Mouse (Mus musculus): ENCODE data around the gene Rab44.

DNA sequence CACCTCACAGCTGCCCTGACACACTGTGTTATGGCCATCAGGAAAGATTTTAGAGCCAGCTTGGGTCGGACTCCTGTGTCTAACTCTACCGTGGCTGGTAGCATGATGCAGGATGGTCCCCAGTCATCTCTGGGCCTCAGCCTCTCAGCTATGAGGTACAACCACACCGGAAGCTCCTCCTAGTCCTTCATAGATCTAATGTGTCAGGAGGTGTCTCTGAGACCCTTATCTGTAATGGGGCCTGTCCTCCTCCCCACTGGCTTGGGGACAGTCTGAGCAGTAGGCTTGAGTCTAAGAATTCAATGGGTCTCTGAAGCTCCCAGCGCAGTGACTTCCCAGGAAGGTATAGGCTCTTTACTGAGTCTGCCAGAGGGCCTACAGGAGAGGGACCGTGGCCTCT, 67.8 kb downstream of the Rab44 start:
- TF ChIP-seq CTCF (IDR thresholded peaks at IDR 0.05; ENCODE audit: low read depth), result no peak
- TF ChIP-seq EP300 (IDR thresholded peaks at IDR 0.05; ENCODE audit: low read depth), result no peak
